Mouse (Mus musculus): Measurements from ENCODE around the gene Sorbs1. TPM values are rescaled to one million over a fixed set of nuclear protein-coding genes. Genes with fewer than 3 reads are reported as not detected.

The Sorbs1 gene
- polyA plus RNA-seq, 1 experiment: 84.4 TPM

DNA sequence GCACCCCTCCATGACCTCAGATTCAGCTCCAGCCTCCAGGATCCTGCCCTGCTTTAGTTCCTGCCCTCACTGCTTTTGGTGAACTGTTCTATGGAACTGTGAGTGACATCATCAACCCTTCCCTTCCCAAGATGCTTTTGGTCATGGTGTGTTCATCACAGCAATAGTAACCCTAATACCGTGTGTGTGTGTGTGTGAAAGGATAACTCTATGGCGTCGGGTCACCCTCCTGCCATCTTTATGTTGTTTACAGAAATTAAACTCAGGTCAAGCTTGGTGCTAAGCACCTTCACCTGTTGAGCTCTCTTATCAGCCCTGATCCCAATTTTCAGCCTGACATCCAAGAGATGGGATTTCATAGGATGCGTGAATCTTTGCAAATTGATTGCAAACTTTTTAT, 162.7 kb downstream of the Sorbs1 start:
- peaks cover 4% of the 10 kb centered on the region for H3K4me1 ChIP-seq (ENCODE audit: control insufficient read depth, insufficient read depth, low read length)

DNA sequence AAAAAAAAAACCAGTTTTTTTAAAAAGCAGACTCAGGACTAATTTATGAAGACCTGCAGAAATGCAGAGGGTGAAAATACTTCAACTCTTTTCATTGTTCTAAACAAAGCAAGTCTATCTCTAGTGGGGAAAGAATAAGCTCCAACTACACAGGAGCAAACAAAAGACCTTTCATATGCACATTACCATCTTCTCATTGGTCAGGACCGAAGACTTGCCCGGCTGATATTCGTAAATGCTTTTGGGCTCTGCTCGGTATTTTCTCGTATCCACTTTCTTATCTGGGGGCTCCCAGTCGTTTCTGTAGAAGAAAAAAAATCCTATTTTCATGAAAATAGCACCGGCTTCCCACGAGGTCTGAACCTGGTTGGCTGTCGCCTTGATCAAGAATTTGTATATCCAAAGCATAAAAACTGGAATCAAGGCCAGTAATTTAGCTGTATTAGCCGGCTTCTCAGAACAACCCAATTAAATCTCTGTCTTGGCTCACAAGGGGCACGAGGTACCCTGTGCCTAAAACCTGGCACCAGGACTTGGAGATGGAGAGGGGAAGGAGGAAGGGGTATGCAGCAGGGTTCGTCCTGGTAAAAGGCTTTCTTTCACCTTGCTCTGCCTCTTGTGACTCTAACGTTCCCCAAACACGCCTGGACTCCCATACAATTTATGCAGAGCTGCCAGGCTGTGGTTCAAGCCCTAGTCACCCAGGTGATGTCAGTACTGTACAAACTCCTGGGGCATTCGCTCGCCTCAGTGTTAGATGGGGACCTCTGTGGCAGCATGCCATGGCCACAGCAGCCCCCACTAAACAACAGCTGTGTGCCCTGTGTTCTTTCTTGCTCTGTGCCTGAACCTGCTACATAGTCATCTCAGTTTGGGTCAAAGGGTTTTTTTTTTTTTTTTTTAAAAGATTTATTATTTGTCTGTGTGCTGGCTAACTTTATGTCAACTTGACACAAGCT, 163.6 kb downstream of the Sorbs1 start:
- H3K9ac ChIP-seq (ENCODE audit: low read depth, poor library complexity, severe bottlenecking): no peak overlapping the region
- H3K4me3 ChIP-seq (ENCODE audit: low read depth, low read length): no peak overlapping the region
- no peaks in the 10 kb centered on the region for H3K9me3 ChIP-seq (replicated peaks; ENCODE audit: control insufficient read depth, insufficient read depth, low read length, poor library complexity, severe bottlenecking)
- TF ChIP-seq EP300 (IDR thresholded peaks at IDR 0.05; ENCODE audit: insufficient read depth, low read depth, low read length) (no peak), CTCF (IDR thresholded peaks at IDR 0.05; ENCODE audit: low read depth, low read length) (no peak)
- no peak overlapping the region for H3K27ac ChIP-seq (ENCODE audit: insufficient read depth, low read length)
- peaks cover 4% of the 10 kb centered on the region for H3K4me1 ChIP-seq (ENCODE audit: control insufficient read depth, insufficient read depth, low read length)
- no peaks in the 10 kb centered on the region for H3K27me3 ChIP-seq (ENCODE audit: control insufficient read depth, insufficient read depth, low read length, poor library complexity, severe bottlenecking)
- no peaks in the 10 kb centered on the region; the same call in 1 of the 2 replicates for H3K36me3 ChIP-seq (ENCODE audit: control insufficient read depth, insufficient read depth, low read length, poor library complexity, severe bottlenecking)

More for the DNA sequence above, 162.7 kb downstream of the Sorbs1 start:
- Histone ChIP-seq H3K4me3 (ENCODE audit: low read depth, low read length) (no peak overlapping the region), H3K27me3 (ENCODE audit: control insufficient read depth, insufficient read depth, low read length, poor library complexity, severe bottlenecking) (no peaks in the 10 kb centered on the region), H3K27ac (ENCODE audit: insufficient read depth, low read length) (no peak overlapping the region), H3K36me3 (ENCODE audit: control insufficient read depth, insufficient read depth, low read length, poor library complexity, severe bottlenecking) (no peaks in the 10 kb centered on the region; the same call in 1 of the 2 replicates), H3K9ac (ENCODE audit: low read depth, poor library complexity, severe bottlenecking) (no peak overlapping the region), H3K9me3 (replicated peaks; ENCODE audit: control insufficient read depth, insufficient read depth, low read length, poor library complexity, severe bottlenecking) (no peaks in the 10 kb centered on the region)
- TF ChIP-seq EP300 (IDR thresholded peaks at IDR 0.05; ENCODE audit: insufficient read depth, low read depth, low read length) (no peak), CTCF (IDR thresholded peaks at IDR 0.05; ENCODE audit: low read depth, low read length) (no peak), POLR2A (IDR thresholded peaks at IDR 0.05; ENCODE audit: insufficient read depth, low read length) (no peak)

DNA sequence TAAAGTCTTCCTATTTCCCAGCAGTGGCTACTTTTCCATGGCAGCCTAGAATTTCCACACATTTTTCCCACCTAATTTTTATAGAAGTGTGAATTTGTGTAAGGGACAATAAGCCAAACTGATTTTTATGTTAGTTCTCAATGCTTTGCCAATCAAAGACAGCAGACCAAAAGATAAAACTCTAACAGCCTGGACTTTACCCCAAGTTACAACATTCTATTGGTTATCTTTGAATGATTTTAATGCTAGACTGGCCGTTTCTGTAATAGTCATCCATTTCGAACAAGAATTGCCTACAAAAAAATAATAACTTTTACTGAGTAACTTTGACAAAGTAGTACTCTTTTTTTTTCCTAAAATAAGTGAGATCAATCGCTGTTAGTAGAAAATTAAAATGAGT, 164.3 kb downstream of the Sorbs1 start:
- H3K36me3 ChIP-seq (ENCODE audit: control insufficient read depth, insufficient read depth, low read length, poor library complexity, severe bottlenecking): no peaks in the 10 kb centered on the region; the same call in 1 of the 2 replicates
- no peak overlapping the region for H3K9ac ChIP-seq (ENCODE audit: low read depth, poor library complexity, severe bottlenecking)
- H3K27me3 ChIP-seq (ENCODE audit: control insufficient read depth, insufficient read depth, low read length, poor library complexity, severe bottlenecking): no peaks in the 10 kb centered on the region
- H3K4me1 ChIP-seq (ENCODE audit: control insufficient read depth, insufficient read depth, low read length): peaks cover 4% of the 10 kb centered on the region
- H3K27ac ChIP-seq (ENCODE audit: insufficient read depth, low read length): no peak overlapping the region
- TF ChIP-seq EP300 (IDR thresholded peaks at IDR 0.05; ENCODE audit: insufficient read depth, low read depth, low read length): no peak
- TF ChIP-seq POLR2A (IDR thresholded peaks at IDR 0.05; ENCODE audit: insufficient read depth, low read length): no peak
- no peak for TF ChIP-seq CTCF (IDR thresholded peaks at IDR 0.05; ENCODE audit: low read depth, low read length)
- H3K9me3 ChIP-seq (replicated peaks; ENCODE audit: control insufficient read depth, insufficient read depth, low read length, poor library complexity, severe bottlenecking): no peaks in the 10 kb centered on the region
- no peak overlapping the region for H3K4me3 ChIP-seq (ENCODE audit: low read depth, low read length)

DNA sequence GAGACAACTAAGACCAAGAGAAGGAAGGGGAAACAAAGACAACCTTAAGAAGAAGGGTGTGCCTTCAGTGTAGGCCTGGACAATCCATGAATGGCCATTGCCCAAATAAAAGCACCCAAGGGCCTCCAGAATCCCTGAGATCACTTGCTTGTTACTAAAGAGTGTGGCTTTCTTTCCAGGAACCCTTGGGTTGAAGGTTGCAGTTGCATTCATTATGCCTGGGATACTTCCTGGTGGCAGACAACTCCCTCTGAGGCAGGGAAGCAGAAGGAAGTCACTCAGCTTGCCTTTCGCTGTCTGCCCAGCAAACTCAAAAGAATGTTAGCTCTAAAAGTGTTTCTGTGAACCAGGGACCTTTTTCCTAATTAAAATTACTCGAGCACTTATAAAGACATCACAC, 164.9 kb downstream of the Sorbs1 start:
- H3K36me3 ChIP-seq (ENCODE audit: control insufficient read depth, insufficient read depth, low read length, poor library complexity, severe bottlenecking): no peaks in the 10 kb centered on the region; the same call in 1 of the 2 replicates
- H3K27ac ChIP-seq (ENCODE audit: insufficient read depth, low read length): no peak overlapping the region

DNA sequence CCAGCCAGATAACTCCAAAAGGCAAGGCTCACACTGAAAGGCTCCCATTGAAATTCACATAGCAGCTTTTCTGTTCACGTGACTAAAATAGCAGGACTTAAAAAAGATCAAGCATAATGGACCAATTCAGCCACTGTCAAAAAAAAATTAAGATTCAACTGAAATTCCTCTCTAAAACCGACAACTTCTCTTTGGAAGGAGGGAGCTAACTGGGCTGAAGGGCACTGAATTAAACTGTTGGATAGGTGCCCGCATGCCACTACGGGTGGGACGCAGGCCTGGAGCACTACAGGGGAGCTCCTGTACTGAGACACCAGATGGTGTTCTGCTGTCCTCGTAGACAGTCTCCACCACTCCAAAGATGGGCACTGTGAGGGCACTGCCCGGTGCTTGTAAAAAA, 165.4 kb downstream of the Sorbs1 start:
- no peak overlapping the region for H3K27ac ChIP-seq (ENCODE audit: insufficient read depth, low read length)
- H3K27me3 ChIP-seq (ENCODE audit: control insufficient read depth, insufficient read depth, low read length, poor library complexity, severe bottlenecking): no peaks in the 10 kb centered on the region
- H3K9ac ChIP-seq (ENCODE audit: low read depth, poor library complexity, severe bottlenecking): no peak overlapping the region
- H3K9me3 ChIP-seq (replicated peaks; ENCODE audit: control insufficient read depth, insufficient read depth, low read length, poor library complexity, severe bottlenecking): no peaks in the 10 kb centered on the region
- no peaks in the 10 kb centered on the region; the same call in 1 of the 2 replicates for H3K36me3 ChIP-seq (ENCODE audit: control insufficient read depth, insufficient read depth, low read length, poor library complexity, severe bottlenecking)
- peaks cover 4% of the 10 kb centered on the region for H3K4me1 ChIP-seq (ENCODE audit: control insufficient read depth, insufficient read depth, low read length)
- TF ChIP-seq EP300 (IDR thresholded peaks at IDR 0.05; ENCODE audit: insufficient read depth, low read depth, low read length) (no peak), CTCF (IDR thresholded peaks at IDR 0.05; ENCODE audit: low read depth, low read length) (no peak), POLR2A (IDR thresholded peaks at IDR 0.05; ENCODE audit: insufficient read depth, low read length) (no peak)
- no peak overlapping the region for H3K4me3 ChIP-seq (ENCODE audit: low read depth, low read length)

More for the DNA sequence above, 164.9 kb downstream of the Sorbs1 start:
- Histone ChIP-seq H3K27me3 (ENCODE audit: control insufficient read depth, insufficient read depth, low read length, poor library complexity, severe bottlenecking) (no peaks in the 10 kb centered on the region), H3K9me3 (replicated peaks; ENCODE audit: control insufficient read depth, insufficient read depth, low read length, poor library complexity, severe bottlenecking) (no peaks in the 10 kb centered on the region), H3K4me1 (ENCODE audit: control insufficient read depth, insufficient read depth, low read length) (peaks cover 4% of the 10 kb centered on the region), H3K9ac (ENCODE audit: low read depth, poor library complexity, severe bottlenecking) (no peak overlapping the region), H3K4me3 (ENCODE audit: low read depth, low read length) (no peak overlapping the region)
- TF ChIP-seq CTCF (IDR thresholded peaks at IDR 0.05; ENCODE audit: low read depth, low read length) (no peak), POLR2A (IDR thresholded peaks at IDR 0.05; ENCODE audit: insufficient read depth, low read length) (no peak), EP300 (IDR thresholded peaks at IDR 0.05; ENCODE audit: insufficient read depth, low read depth, low read length) (no peak)

DNA sequence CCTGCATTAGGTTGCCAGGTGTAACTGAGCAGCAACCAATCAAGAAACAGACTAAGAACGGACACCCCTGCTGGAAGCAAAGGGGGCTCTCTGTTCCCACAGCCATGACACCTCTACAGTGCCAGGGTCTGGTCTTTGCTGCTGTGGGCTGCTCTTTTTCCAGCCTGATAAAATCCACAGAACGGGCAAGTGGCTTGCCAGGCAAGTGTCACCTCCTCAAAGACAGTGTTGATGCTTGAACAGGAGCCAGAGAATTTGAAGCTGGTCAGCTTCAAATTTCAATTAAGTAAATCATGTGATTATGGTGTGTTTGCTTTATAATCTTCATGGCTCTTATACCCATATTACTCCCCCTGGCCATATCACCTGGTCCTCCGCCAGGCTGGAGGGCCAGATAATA, 166.7 kb downstream of the Sorbs1 start:
- no peak overlapping the region for H3K9ac ChIP-seq (ENCODE audit: low read depth, poor library complexity, severe bottlenecking)
- TF ChIP-seq POLR2A (IDR thresholded peaks at IDR 0.05; ENCODE audit: insufficient read depth, low read length) (no peak), CTCF (IDR thresholded peaks at IDR 0.05; ENCODE audit: low read depth, low read length) (no peak), EP300 (IDR thresholded peaks at IDR 0.05; ENCODE audit: insufficient read depth, low read depth, low read length) (no peak)
- H3K27ac ChIP-seq (ENCODE audit: insufficient read depth, low read length): no peak overlapping the region
- H3K36me3 ChIP-seq (ENCODE audit: control insufficient read depth, insufficient read depth, low read length, poor library complexity, severe bottlenecking): no peaks in the 10 kb centered on the region; the same call in 1 of the 2 replicates
- no peak overlapping the region for H3K4me3 ChIP-seq (ENCODE audit: low read depth, low read length)
- no peaks in the 10 kb centered on the region for H3K27me3 ChIP-seq (ENCODE audit: control insufficient read depth, insufficient read depth, low read length, poor library complexity, severe bottlenecking)
- no peaks in the 10 kb centered on the region for H3K9me3 ChIP-seq (replicated peaks; ENCODE audit: control insufficient read depth, insufficient read depth, low read length, poor library complexity, severe bottlenecking)
- peaks cover 4% of the 10 kb centered on the region for H3K4me1 ChIP-seq (ENCODE audit: control insufficient read depth, insufficient read depth, low read length)
